Mouse (Mus musculus): ENCODE data around the gene Iqgap2.
A peak's percentile ranks its signal among the peaks of the same experiment; 100 is the strongest.

Iqgap2 gene

GRCm38 (mm10) chr13:95714271-95714975, 177.3 kb downstream of the Iqgap2 start:
- no peak for DNase-seq (ENCODE audit: low spot score in 2 of 2)

- DNase-seq (ENCODE audit: low spot score in 2 of 2): no peak
Observed at GRCm38 (mm10) chr13:95712570-95713268, 179.0 kb downstream of the Iqgap2 start.

- no peak for DNase-seq (ENCODE audit: low spot score in 2 of 2)
Observed at GRCm38 (mm10) chr13:95712054-95712453, 179.7 kb downstream of the Iqgap2 start.

- DNase-seq (ENCODE audit: low spot score in 2 of 2): no peak
Observed at GRCm38 (mm10) chr13:95705589-95705988, 186.1 kb downstream of the Iqgap2 start.

- DNase-seq (ENCODE audit: low spot score in 2 of 2): no peak
Observed at GRCm38 (mm10) chr13:95703376-95703775, 188.3 kb downstream of the Iqgap2 start.

GRCm38 (mm10) chr13:95697874-95698273, 193.8 kb downstream of the Iqgap2 start:
- DNase-seq (ENCODE audit: low spot score in 2 of 2): no peak

GRCm38 (mm10) chr13:95696654-95697163, 195.0 kb downstream of the Iqgap2 start, which contains the start of gene F2rl2:
F2rl2 (plus strand) TSS chr13:95696853.
- DNase-seq (ENCODE audit: low spot score in 2 of 2): no peak

- DNase-seq (ENCODE audit: low spot score in 2 of 2): no peak
Observed at GRCm38 (mm10) chr13:95696120-95696653, 195.5 kb downstream of the Iqgap2 start.

- DNase-seq (ENCODE audit: low spot score in 2 of 2): no peak
Observed at GRCm38 (mm10) chr13:95692201-95692600, 199.5 kb downstream of the Iqgap2 start.

- DNase-seq (ENCODE audit: low spot score in 2 of 2): no peak
Observed at GRCm38 (mm10) chr13:95688576-95688975, 203.1 kb downstream of the Iqgap2 start.

GRCm38 (mm10) chr13:95685736-95686135, 206.0 kb downstream of the Iqgap2 start:
- DNase-seq (ENCODE audit: low spot score in 2 of 2): peak in 1 of 2 experiments; percentile 47

- DNase-seq (ENCODE audit: low spot score in 2 of 2): no peak
Observed at GRCm38 (mm10) chr13:95684656-95685244, 207.0 kb downstream of the Iqgap2 start.

- DNase-seq (ENCODE audit: low spot score in 2 of 2): no peak
Observed at GRCm38 (mm10) chr13:95679491-95679941, 212.2 kb downstream of the Iqgap2 start.

GRCm38 (mm10) chr13:95679078-95679477, 212.6 kb downstream of the Iqgap2 start:
- DNase-seq (ENCODE audit: low spot score in 2 of 2): peak in 1 of 2 experiments; percentile 35

GRCm38 (mm10) chr13:95672372-95672771, 219.3 kb downstream of the Iqgap2 start:
- DNase-seq (ENCODE audit: low spot score in 2 of 2): no peak

- peak in 1 of 2 experiments; percentile 31 for DNase-seq (ENCODE audit: low spot score in 2 of 2)
Observed at GRCm38 (mm10) chr13:95671108-95671897, 220.4 kb downstream of the Iqgap2 start.

GRCm38 (mm10) chr13:95670534-95670933, 221.2 kb downstream of the Iqgap2 start:
- no peak for DNase-seq (ENCODE audit: low spot score in 2 of 2)

GRCm38 (mm10) chr13:95667260-95667659, 224.5 kb downstream of the Iqgap2 start:
- no peak for DNase-seq (ENCODE audit: low spot score in 2 of 2)

- no peak for DNase-seq (ENCODE audit: low spot score in 2 of 2)
Observed at GRCm38 (mm10) chr13:95665644-95666356, 225.9 kb downstream of the Iqgap2 start.

GRCm38 (mm10) chr13:95663834-95664233, 227.9 kb downstream of the Iqgap2 start:
- DNase-seq (ENCODE audit: low spot score in 2 of 2): no peak

GRCm38 (mm10) chr13:95659432-95659831, 232.3 kb downstream of the Iqgap2 start:
- no peak for DNase-seq (ENCODE audit: low spot score in 2 of 2)

Measured in spleen, postnatal 10 days (tissue).